Comparison of ENCODE assay signal across 13 mouse cellular contexts in genomic region chr5:122057622-122058021, GRCm38 (mm10). TPM values are rescaled to one million over a fixed set of nuclear protein-coding genes. Genes with fewer than 3 reads are reported as not detected.
DNase-seq lines count a peak whose midpoint lies in the region; ATAC-seq and TF ChIP-seq lines count a peak whose summit lies in the region.
"Had no signal": no experiment of that assay in that cellular context is flagged by ENCODE, and none has a peak within 500 bp of the region (broad histone marks: within the 10 kb centered on the region; RNA-seq: fewer than 3 reads in every experiment).

No protein-coding gene starts in this region.

- no peaks in the 10 kb centered on the region for H3K79me2 ChIP-seq in liver, adult 2 months (ENCODE audit: control insufficient read depth, insufficient read depth, low read length)

- no peak for ATAC-seq in liver, embryonic 11.5 days (replicated peaks; ENCODE audit: low FRiP score)
- no peak for ATAC-seq in megakaryocyte-erythroid progenitor cell, adult 5-6 weeks (replicated peaks; ENCODE audit: low FRiP score, low TSS enrichment, poor library complexity, severe bottlenecking)
- ATAC-seq: midbrain, embryonic 13.5 days had no signal

- no peak for TF ChIP-seq POLR2A in liver, adult 2 months (IDR thresholded peaks at IDR 0.05; ENCODE audit: extremely low read depth, insufficient read depth, low read length)
- TF ChIP-seq POLR2A in bone marrow macrophage, adult 2 months (IDR thresholded peaks at IDR 0.05; ENCODE audit: borderline replicate concordance, low read depth, low read length): no peak

- H3K27me3 ChIP-seq in liver, adult 2 months (ENCODE audit: control insufficient read depth, insufficient read depth, low read length): no peaks in the 10 kb centered on the region; the same call in 1 of the 2 replicates
- H3K27me3 ChIP-seq in liver, embryonic 11.5 days (replicated peaks; ENCODE audit: control insufficient read depth, insufficient read depth, low read length): peaks cover 14% of the 10 kb centered on the region
- H3K27me3 ChIP-seq: hindbrain, embryonic 15.5 days; midbrain, embryonic 13.5 days had no signal

- peaks cover 7% of the 10 kb centered on the region for H3K4me1 ChIP-seq in liver, adult 2 months (ENCODE audit: control insufficient read depth, insufficient read depth, low read length)
- H3K4me1 ChIP-seq in liver, embryonic 11.5 days (replicated peaks; ENCODE audit: control insufficient read depth, insufficient read depth, low read length): no peaks in the 10 kb centered on the region
- no peaks in the 10 kb centered on the region for H3K4me1 ChIP-seq in bone marrow macrophage, adult 2 months (ENCODE audit: control insufficient read depth, insufficient read depth, low read length)

- peak; percentile 37 for TF ChIP-seq CTCF in liver, adult 2 months (IDR thresholded peaks at IDR 0.05; ENCODE audit: low read depth, low read length)
- TF ChIP-seq CTCF in bone marrow macrophage, adult 2 months (IDR thresholded peaks at IDR 0.05; ENCODE audit: low read depth, low read length): peak; percentile 61

- H3K27ac ChIP-seq in liver, adult 2 months (replicated peaks; ENCODE audit: insufficient read depth, low read depth, low read length): no peak overlapping the region
- H3K27ac ChIP-seq in liver, embryonic 11.5 days (ENCODE audit: low read depth, low read length): no peak overlapping the region
- no peak overlapping the region for H3K27ac ChIP-seq in bone marrow macrophage, adult 2 months (ENCODE audit: insufficient read depth, low read depth, low read length)
- H3K27ac ChIP-seq: hindbrain, embryonic 15.5 days; midbrain, embryonic 13.5 days had no signal

- peak; percentile 46 to 59 for DNase-seq in cerebellum, postnatal 10 days
- no peak for DNase-seq in cerebellum, adult 11 months
- DNase-seq in liver, adult 2 months (ENCODE audit: extremely low read depth, low read depth, low spot score): no peak
- DNase-seq in liver, embryonic 11.5 days (ENCODE audit: low spot score): no peak
- peak; percentile 46 for DNase-seq in A20 (ENCODE audit: low read depth, low spot score)
- DNase-seq in gastrocnemius, postnatal 14 days: no peak
- DNase-seq: adrenal gland, postnatal 25 days; cerebellum, postnatal 36 days; heart, adult 11 months had no signal

- H3K4me2 ChIP-seq in liver, embryonic 11.5 days: no peak overlapping the region
- H3K4me2 ChIP-seq: hindbrain, embryonic 15.5 days; midbrain, embryonic 13.5 days had no signal

- 72% methylated on average over 6 of the region's 6 CpGs for WGBS in liver, adult 2 months
- 66% methylated on average over 6 of the region's 6 CpGs for WGBS in liver, embryonic 11.5 days

- intact Hi-C loops in gastrocnemius, postnatal 14 days (cut with DNase I; ENCODE audit: low total_unique reads): loop anchor here (10.0 kb wide), 2 partner anchors 113 to 183 kb away; no protein-coding TSS in a partner anchor

- H3K9me3 ChIP-seq in liver, embryonic 11.5 days (ENCODE audit: control insufficient read depth, low read length): no peaks in the 10 kb centered on the region
- H3K9me3 ChIP-seq: hindbrain, embryonic 15.5 days had no signal

- H3K4me3 ChIP-seq in liver, adult 2 months (ENCODE audit: insufficient read depth, low read depth, low read length): no peak overlapping the region
- no peak overlapping the region for H3K4me3 ChIP-seq in liver, embryonic 11.5 days (ENCODE audit: low read depth, low read length)
- no peak overlapping the region for H3K4me3 ChIP-seq in bone marrow macrophage, adult 2 months (ENCODE audit: insufficient read depth, low read length)
- H3K4me3 ChIP-seq: hindbrain, embryonic 15.5 days; midbrain, embryonic 13.5 days had no signal

- no peaks in the 10 kb centered on the region for H3K36me3 ChIP-seq in liver, adult 2 months (ENCODE audit: control insufficient read depth, insufficient read depth, low read length)
- H3K36me3 ChIP-seq in liver, embryonic 11.5 days (ENCODE audit: control insufficient read depth, insufficient read depth, low read length): no peaks in the 10 kb centered on the region
- H3K36me3 ChIP-seq: hindbrain, embryonic 15.5 days; midbrain, embryonic 13.5 days had no signal

- no peak overlapping the region for H3K9ac ChIP-seq in liver, adult 2 months (ENCODE audit: low read depth, low read length)
- H3K9ac ChIP-seq in liver, embryonic 11.5 days (ENCODE audit: low read depth, low read length): no peak overlapping the region
- H3K9ac ChIP-seq: hindbrain, embryonic 15.5 days; midbrain, embryonic 13.5 days had no signal

RNA-seq across cellular contexts. Expression of gene Cux2, which starts 7.7 kb away (rescaled TPM):
- 4.1 and 5.9 TPM in 2 replicates for total RNA-seq in liver, adult 2 months (2014; rRNA removed)
- polyA plus RNA-seq in liver, adult 2 months (2012; rRNA removed): 11.6 and 19.5 TPM in 2 replicates
- polyA plus RNA-seq in liver, embryonic 11.5 days (2014; fragmentation: Nextera tagmentation; extraction: Ambion mirVana): 4.9 and 5.2 TPM in 2 replicates
- 0.07 TPM in 1 of 2 replicates, not detected in the other for polyA plus RNA-seq in bone marrow macrophage, adult 2 months (2012; ENCODE audit: insufficient read depth, insufficient read length, missing spikeins)
- total RNA-seq in gastrocnemius, postnatal 14 days (2021): 1 to 10 TPM; 1.1 to 1.6 TPM
- not detected in 2 replicates for total RNA-seq in megakaryocyte-erythroid progenitor cell, adult 5-6 weeks (2014; fragmentation: Nextera tagmentation)
- not detected in 2 replicates for total RNA-seq in megakaryocyte-erythroid progenitor cell, adult 5-6 weeks (2017)

RNA-seq across cellular contexts. Expression of gene Myl2, which starts 43.1 kb away (rescaled TPM):
- 0.74 and 3.9 TPM in 2 replicates for total RNA-seq in liver, adult 2 months (2014; rRNA removed)
- polyA plus RNA-seq in liver, adult 2 months (2012; rRNA removed): not detected in 2 replicates
- polyA plus RNA-seq in liver, embryonic 11.5 days (2014; fragmentation: Nextera tagmentation; extraction: Ambion mirVana): 9.9 and 20.9 TPM in 2 replicates
- 3.6 TPM in 1 of 2 replicates, not detected in the other for polyA plus RNA-seq in bone marrow macrophage, adult 2 months (2012; ENCODE audit: insufficient read depth, insufficient read length, missing spikeins)
- total RNA-seq in gastrocnemius, postnatal 14 days (2021): 1,000 to 10,000 TPM in 1 of 2 experiments, 100 to 1,000 TPM in 1; 675 to 1,272 TPM
- total RNA-seq in megakaryocyte-erythroid progenitor cell, adult 5-6 weeks (2014; fragmentation: Nextera tagmentation): not detected in 2 replicates
- not detected in 2 replicates for total RNA-seq in megakaryocyte-erythroid progenitor cell, adult 5-6 weeks (2017)
- total RNA-seq: adrenal gland, postnatal 25 days had no signal

Comparison
In these comparisons a context has a peak if more than half of its experiments do, and no peak if none do; other contexts are left out.
1. DNase-seq: peak in cerebellum, postnatal 10 days (2 of 2) and A20 (single experiment); none in cerebellum, adult 11 months (single experiment), liver, adult 2 months (single experiment), liver, embryonic 11.5 days (single experiment) and gastrocnemius, postnatal 14 days (single experiment).
2. RNA of gene Myl2, which starts 43.1 kb away (total RNA-seq): 675 to 1,272 TPM in gastrocnemius, postnatal 14 days; 0.74 to 3.9 TPM in liver, adult 2 months and not detected in megakaryocyte-erythroid progenitor cell, adult 5-6 weeks; every median in the first group is over 100 times any median in the second.